Mouse (Mus musculus) inflammation-experienced regulatory T-cells, adult 16 weeks (primary cell): ENCODE data around the gene Josd2. TPM values are rescaled to one million over a fixed set of nuclear protein-coding genes. Genes with fewer than 3 reads are reported as not detected.

ENCODE experiments used
- polyA plus RNA-seq: library from polyadenylated mRNA; unstranded; fragments of 100-300 nt; shearing (Covaris generic); gene quantifications from one replicate; pipeline ENCODE4 v1.2.1, GENCODE M21; 2017

Gene Josd2
- 137 TPM for polyA plus RNA-seq

GRCm38 (mm10) chr7:44467811-44468411 is at the start of gene Josd2:
Gene Josd2 (plus strand): TSS chr7:44467980.

GRCm38 (mm10) chr7:44428968-44429521 is 38.7 kb upstream of the Josd2 start, which contains the start of gene Lrrc4b:
Gene Lrrc4b (plus strand): TSS chr7:44429018.

GRCm38 (mm10) chr7:44465111-44465510 is 2.7 kb upstream of the Josd2 start, which contains the start of gene Aspdh:
Gene Aspdh (plus strand): TSS chr7:44465391.

GRCm38 (mm10) chr7:44495992-44496770 is 28.4 kb downstream of the Josd2 start, which contains the start of the genes Emc10 and Fam71e1:
Gene Emc10 (minus strand): TSS chr7:44496529.
Gene Fam71e1 (plus strand): TSS chr7:44496581.

Other genes with a start within 250 kb of the Josd2 start
- gene Klk1, start 242.6 kb upstream of the Josd2 start, polyA plus RNA-seq = not detected
- not detected for gene Gm36864, start 231.8 kb upstream of the Josd2 start, polyA plus RNA-seq
- gene 1700028J19Rik, start 221.3 kb upstream of the Josd2 start, polyA plus RNA-seq = 1.4 TPM
- 201 TPM for gene 2410002F23Rik, start 221.3 kb upstream of the Josd2 start, polyA plus RNA-seq
- gene Acp4, start 210.6 kb upstream of the Josd2 start, polyA plus RNA-seq = 0.27 TPM
- not detected for gene Gm15517, start 206.5 kb upstream of the Josd2 start, polyA plus RNA-seq
- gene Clec11a, start 161.1 kb upstream of the Josd2 start, polyA plus RNA-seq = 0.45 TPM
- gene Shank1, start 157.7 kb upstream of the Josd2 start, polyA plus RNA-seq = 0.26 TPM
- gene Syt3, start 83.9 kb upstream of the Josd2 start, polyA plus RNA-seq = 0.43 TPM
- 1.3 TPM for gene 1700008O03Rik, start 82.2 kb upstream of the Josd2 start, polyA plus RNA-seq
- gene Lrrc4b, start 39.0 kb upstream of the Josd2 start, polyA plus RNA-seq = not detected
- not detected for gene Aspdh, start 2.6 kb upstream of the Josd2 start, polyA plus RNA-seq
- gene Emc10, start 28.5 kb downstream of the Josd2 start, polyA plus RNA-seq = 187 TPM
- gene Fam71e1, start 28.6 kb downstream of the Josd2 start, polyA plus RNA-seq = 1.1 TPM
- 0.11 TPM for gene Mybpc2, start 56.7 kb downstream of the Josd2 start, polyA plus RNA-seq
- 3.6 TPM for gene Spib, start 64.1 kb downstream of the Josd2 start, polyA plus RNA-seq
- 81.1 TPM for gene Pold1, start 80.9 kb downstream of the Josd2 start, polyA plus RNA-seq
- gene Nr1h2, start 86.0 kb downstream of the Josd2 start, polyA plus RNA-seq = 160 TPM
- gene Napsa, start 104.4 kb downstream of the Josd2 start, polyA plus RNA-seq = 2.7 TPM
- not detected for gene Kcnc3, start 122.7 kb downstream of the Josd2 start, polyA plus RNA-seq
- gene Myh14, start 202.9 kb downstream of the Josd2 start, polyA plus RNA-seq = not detected
- gene Izumo2, start 240.8 kb downstream of the Josd2 start, polyA plus RNA-seq = not detected